Mouse (Mus musculus) hindbrain, embryonic 10.5 days (tissue): ENCODE results near the gene Dennd4a. TPM values are rescaled to one million over a fixed set of nuclear protein-coding genes. Genes with fewer than 3 reads are reported as not detected.

Experiments used
- polyA plus RNA-seq: library from polyadenylated mRNA; unstranded; fragments of >200 nt; fragmentation: Nextera tagmentation; extraction: Ambion mirVana; gene quantifications from 2 replicates; pipeline ENCODE4 v1.2.1, GENCODE M21; 2016

Gene Dennd4a
- polyA plus RNA-seq, 1 experiment from 2014 or later, result 8.8 TPM

Other genes starting within 250 kb of the Dennd4a start
- gene Rab11a, start 73.6 kb upstream of the Dennd4a start, polyA plus RNA-seq, result 290 and 299 TPM in 2 replicates
- 0.05 TPM in 1 of 2 replicates, not detected in the other for gene Slc24a1, start 140.3 kb downstream of the Dennd4a start, polyA plus RNA-seq
- gene Ints14, start 149.6 kb downstream of the Dennd4a start, polyA plus RNA-seq, result 64.9 and 70.4 TPM in 2 replicates
- gene Hacd3, start 210.4 kb downstream of the Dennd4a start, polyA plus RNA-seq, result 108 and 115 TPM in 2 replicates
- gene Dpp8, start 221.1 kb downstream of the Dennd4a start, polyA plus RNA-seq, result 38.5 and 39.9 TPM in 2 replicates